Mouse (Mus musculus): ENCODE results near the gene Rhoq.

DNA sequence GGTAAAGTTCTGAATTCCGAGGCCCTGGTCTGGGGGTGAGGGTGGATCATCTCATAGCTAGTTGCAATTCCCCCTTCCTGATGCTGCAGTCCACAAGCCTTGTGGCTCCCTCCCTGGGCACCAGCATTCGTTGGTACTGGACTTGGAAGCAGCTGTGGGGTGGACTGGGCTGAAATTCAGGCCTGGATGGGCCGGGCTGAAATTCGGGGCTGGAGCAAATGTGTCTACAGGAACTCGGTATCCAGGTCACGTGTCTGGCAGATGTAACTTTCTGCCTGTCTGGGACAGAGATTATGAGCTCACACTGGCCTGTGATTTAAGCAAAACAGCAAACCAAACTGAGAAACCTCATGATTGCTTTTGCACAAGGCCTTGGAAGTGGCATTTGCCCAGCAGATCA lies 14.1 kb upstream of the Rhoq start:
- TF ChIP-seq CTCF (IDR thresholded peaks at IDR 0.05; ENCODE audit: low read depth): no peak
- no peak for TF ChIP-seq EP300 (IDR thresholded peaks at IDR 0.05; ENCODE audit: low read depth)

Data from heart, postnatal 0 days (tissue).